Mouse (Mus musculus): ENCODE data around the gene Ldlr.
"Not testable (repeated sequence)": the region's sequence is repeated elsewhere in the genome, so short reads cannot be mapped to it uniquely, and the experiment has no call there.

Ldlr gene

GRCm38 (mm10) chr9:21793507-21793906 lies 70.2 kb downstream of the Ldlr start:
- not testable (repeated sequence) for DNase-seq

- no peak for DNase-seq
Observed at GRCm38 (mm10) chr9:21794344-21794834, 71.1 kb downstream of the Ldlr start.

GRCm38 (mm10) chr9:21794925-21795324 lies 71.6 kb downstream of the Ldlr start:
- no peak for DNase-seq

GRCm38 (mm10) chr9:21795579-21795978 lies 72.3 kb downstream of the Ldlr start:
- DNase-seq: no peak

- DNase-seq: peak; percentile 54
Observed at GRCm38 (mm10) chr9:21796259-21796658, 73.0 kb downstream of the Ldlr start.

- DNase-seq: no peak
Observed at GRCm38 (mm10) chr9:21796919-21797318, 73.6 kb downstream of the Ldlr start.

- DNase-seq: peak; percentile 83
Observed at GRCm38 (mm10) chr9:21797921-21798344, 74.7 kb downstream of the Ldlr start.

GRCm38 (mm10) chr9:21798345-21799009 lies 75.2 kb downstream of the Ldlr start, which contains the start of gene Kank2:
Gene Kank2, minus strand, starts transcription at chr9:21798744.
- peak; percentile 93 for DNase-seq

GRCm38 (mm10) chr9:21799010-21799350 lies 75.7 kb downstream of the Ldlr start:
- DNase-seq: no peak

All from lung, postnatal 10 days (tissue).